Mouse (Mus musculus): ENCODE results near the gene L3hypdh. TPM values are rescaled to one million over a fixed set of nuclear protein-coding genes. Genes with fewer than 3 reads are reported as not detected.

Gene L3hypdh
- total and polyA plus RNA-seq, 3 experiments = 5.2 to 9.3 TPM; not detected in 1

DNA sequence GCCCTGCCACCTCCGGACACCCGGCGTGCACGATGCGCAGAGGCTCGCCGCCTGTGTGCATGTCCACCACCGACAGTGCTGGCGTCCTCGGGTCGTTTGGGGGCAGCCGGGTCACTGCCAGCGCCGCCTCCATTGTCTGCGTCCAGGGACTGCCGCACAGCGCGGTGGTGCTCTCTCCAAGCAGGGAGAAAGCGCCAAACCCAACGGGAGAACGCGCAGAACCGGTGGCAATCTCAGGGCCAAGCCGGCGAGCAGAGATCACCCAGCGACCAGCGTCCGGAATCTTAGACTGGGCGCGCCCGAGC lies 263 bp downstream of the L3hypdh start:
- Histone ChIP-seq H3K36me3 (ENCODE audit: control insufficient read depth in 1 of 2, insufficient read depth in 2 of 2, low read length in 2 of 2) (peaks cover 0 to 6% of the 10 kb centered on the region in 2 experiments; a peak in 2 of 4 replicates), H3K27me3 (ENCODE audit: control insufficient read depth in 1 of 2, insufficient read depth in 2 of 2, low read length in 2 of 2) (no peaks in the 10 kb centered on the region), H3K9ac (ENCODE audit: control insufficient read depth, low read depth, low read length, poor library complexity, severe bottlenecking) (peak overlapping the region; percentile 80), H3K79me2 (ENCODE audit: control insufficient read depth, insufficient read depth, low read length, poor library complexity) (no peaks in the 10 kb centered on the region; the same call in 1 of the 2 replicates), H3K4me3 (ENCODE audit: control insufficient read depth in 1 of 2, insufficient read depth in 1 of 2, low read depth in 2 of 2, low read length in 2 of 2) (peak overlapping the region; percentile 82 to 92), H3K4me1 (ENCODE audit: control insufficient read depth in 1 of 2, insufficient read depth in 2 of 2, low read length in 2 of 2) (peaks cover 0 to 2% of the 10 kb centered on the region in 2 experiments; a peak in 1 of 4 replicates), H3K27ac (ENCODE audit: control insufficient read depth, low read depth, low read length) (peak overlapping the region; percentile 22), H3K9me3 (replicated peaks; ENCODE audit: insufficient read depth, low read length) (no peaks in the 10 kb centered on the region)
- TF ChIP-seq POLR2A (IDR thresholded peaks at IDR 0.05; ENCODE audit: control insufficient read depth in 1 of 2, insufficient read depth in 1 of 2, low read depth in 1 of 2, low read length in 2 of 2, poor library complexity in 1 of 2) = 0 out of 4 replicates have a peak, but pooled peaks of 1 of the 2 experiments have one; percentile 8
- TF ChIP-seq MYB (IDR thresholded peaks at IDR 0.05; ENCODE audit: low read depth, low read length) = no peak
- TF ChIP-seq ZKSCAN1 (IDR thresholded peaks at IDR 0.05; ENCODE audit: low read depth, low read length) = no peak
- 0 out of 2 replicates have a peak, but pooled peaks have one; percentile 43 for TF ChIP-seq UBTF (IDR thresholded peaks at IDR 0.05; ENCODE audit: borderline replicate concordance, insufficient read depth, low read depth, low read length)
- TF ChIP-seq NELFE (IDR thresholded peaks at IDR 0.05; ENCODE audit: low read depth, low read length) = peak; percentile 34; the same call in 1 of the 2 replicates
- peak; percentile 46 for TF ChIP-seq SIN3A (IDR thresholded peaks at IDR 0.05; ENCODE audit: low read length)
- no peak for DNase-seq (ENCODE audit: low read depth, low spot score)

DNA sequence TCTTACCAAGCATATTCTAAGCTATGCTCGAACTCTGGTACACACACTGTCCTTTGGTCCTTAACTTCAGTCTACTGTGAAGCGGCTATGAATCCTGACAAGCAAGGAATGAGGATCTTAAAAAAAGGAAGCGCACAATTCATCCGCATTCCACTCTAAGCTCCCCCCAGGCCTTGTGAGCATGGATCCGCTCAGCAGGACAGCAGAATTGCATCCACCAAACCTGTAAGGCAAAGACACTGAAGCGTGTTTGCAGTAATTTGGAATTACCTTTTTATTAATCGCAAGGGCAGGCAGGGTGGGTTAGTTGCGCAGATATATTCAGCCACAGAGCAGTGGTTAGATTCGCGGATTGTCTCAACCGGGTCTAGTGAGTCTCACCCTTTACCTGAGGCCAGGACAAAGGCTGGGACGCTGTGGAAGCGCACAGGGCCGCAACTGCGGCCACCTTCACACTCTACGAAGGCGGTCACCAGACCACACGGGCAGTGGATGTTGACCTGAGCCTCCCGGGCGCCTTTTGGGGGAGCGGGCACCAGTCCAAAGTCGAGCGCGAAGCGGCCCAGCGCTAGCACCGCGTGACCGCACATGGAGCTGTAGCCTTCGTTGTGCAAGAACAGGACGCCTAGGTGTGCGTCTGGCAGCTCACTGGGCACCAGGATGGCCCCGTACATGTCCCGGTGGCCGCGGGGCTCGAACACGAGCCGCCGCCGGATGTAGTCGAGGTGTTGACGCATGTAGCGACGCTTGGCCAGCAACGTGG lies 797 bp downstream of the L3hypdh start:
- no peaks in the 10 kb centered on the region for H3K9me3 ChIP-seq (replicated peaks; ENCODE audit: insufficient read depth, low read length)
- peak overlapping the region; percentile 80 for H3K9ac ChIP-seq (ENCODE audit: control insufficient read depth, low read depth, low read length, poor library complexity, severe bottlenecking)
- H3K4me3 ChIP-seq (ENCODE audit: control insufficient read depth in 1 of 2, insufficient read depth in 1 of 2, low read depth in 2 of 2, low read length in 2 of 2) = peak overlapping the region; percentile 82 to 92
- no peak for TF ChIP-seq UBTF (IDR thresholded peaks at IDR 0.05; ENCODE audit: borderline replicate concordance, insufficient read depth, low read depth, low read length)
- no peak for TF ChIP-seq RAD21 (IDR thresholded peaks at IDR 0.05; ENCODE audit: low read depth, low read length)
- TF ChIP-seq USF1 (IDR thresholded peaks at IDR 0.05; ENCODE audit: low read depth, low read length) = no peak
- TF ChIP-seq MYB (IDR thresholded peaks at IDR 0.05; ENCODE audit: low read depth, low read length) = no peak
- TF ChIP-seq POLR2AphosphoS2 (IDR thresholded peaks at IDR 0.05; ENCODE audit: low read length) = no peak
- TF ChIP-seq SIN3A (IDR thresholded peaks at IDR 0.05; ENCODE audit: low read length) = 0 out of 2 replicates have a peak, but pooled peaks have one; percentile 57
- no peak for TF ChIP-seq TBP (IDR thresholded peaks at IDR 0.05; ENCODE audit: low read depth, low read length)
- TF ChIP-seq MEF2A (IDR thresholded peaks at IDR 0.05; ENCODE audit: extremely low read depth, insufficient replicate concordance, low read depth, low read length, poor library complexity, severe bottlenecking) = no peak
- peak in 1 of 2 experiments; percentile 15; a peak in 1 of 4 replicates for TF ChIP-seq POLR2A (IDR thresholded peaks at IDR 0.05; ENCODE audit: control insufficient read depth in 1 of 2, insufficient read depth in 1 of 2, low read depth in 1 of 2, low read length in 2 of 2, poor library complexity in 1 of 2)
- TF ChIP-seq ZKSCAN1 (IDR thresholded peaks at IDR 0.05; ENCODE audit: low read depth, low read length) = no peak
- no peak for TF ChIP-seq TAL1 (IDR thresholded peaks at IDR 0.05; ENCODE audit: low read length)
- 0 out of 2 replicates have a peak, but pooled peaks have one; percentile 67 for TF ChIP-seq MXI1 (IDR thresholded peaks at IDR 0.05; ENCODE audit: low read depth, low read length)
- 0 out of 2 replicates have a peak, but pooled peaks have one; percentile 13 for TF ChIP-seq MYC (IDR thresholded peaks at IDR 0.05; ENCODE audit: low read depth, low read length)
- TF ChIP-seq BHLHE40 (IDR thresholded peaks at IDR 0.05; ENCODE audit: borderline replicate concordance, low read depth, low read length) = no peak
- peak; percentile 51; the same call in 1 of the 2 replicates for TF ChIP-seq MAX (IDR thresholded peaks at IDR 0.05; ENCODE audit: low read length)
- TF ChIP-seq NRF1 (IDR thresholded peaks at IDR 0.05; ENCODE audit: insufficient read depth, low read depth, low read length, poor library complexity, severe bottlenecking) = no peak
- no peak for TF ChIP-seq SMC3 (IDR thresholded peaks at IDR 0.05; ENCODE audit: low read depth, low read length)
- no peak for TF ChIP-seq RCOR1 (IDR thresholded peaks at IDR 0.05; ENCODE audit: low read depth, low read length)
- peak overlapping the region; percentile 22 for H3K27ac ChIP-seq (ENCODE audit: control insufficient read depth, low read depth, low read length)
- H3K27me3 ChIP-seq (ENCODE audit: control insufficient read depth in 1 of 2, insufficient read depth in 2 of 2, low read length in 2 of 2) = no peaks in the 10 kb centered on the region
- peaks cover 0 to 2% of the 10 kb centered on the region in 2 experiments; a peak in 1 of 4 replicates for H3K4me1 ChIP-seq (ENCODE audit: control insufficient read depth in 1 of 2, insufficient read depth in 2 of 2, low read length in 2 of 2)
- peak; percentile 82 for DNase-seq (ENCODE audit: low read depth, low spot score)
- H3K79me2 ChIP-seq (ENCODE audit: control insufficient read depth, insufficient read depth, low read length, poor library complexity) = no peaks in the 10 kb centered on the region; the same call in 1 of the 2 replicates
- peaks cover 0 to 6% of the 10 kb centered on the region in 2 experiments; a peak in 2 of 4 replicates for H3K36me3 ChIP-seq (ENCODE audit: control insufficient read depth in 1 of 2, insufficient read depth in 2 of 2, low read length in 2 of 2)
